Mouse (Mus musculus) liver, postnatal 0 days (tissue): ENCODE results near the gene Rbfox3. TPM values are rescaled to one million over a fixed set of nuclear protein-coding genes. Genes with fewer than 3 reads are reported as not detected.

ENCODE experiments used
- ATAC-seq: fragments of 200-750 bp; cut with Nextera tagmentation; 2 replicates; pipeline ENCODE4 v1.8.0; 2017; ENCODE audit warnings: mild to moderate bottlenecking, moderate library complexity
- DNase-seq: peaks from one replicate; pipeline ENCODE4 v3.0.0-alpha.2; 2016
- H3K27ac ChIP-seq: fragments of 300-500 bp; sonication (generic); 2 replicates; pipeline ENCODE4 v1.5.1; 2014; ENCODE audit warnings: antibody characterized with exemption, moderate library complexity, mild to moderate bottlenecking, low read depth
- H3K27me3 ChIP-seq: fragments of 300-500 bp; sonication (generic); 2 replicates; pipeline ENCODE4 v1.6.1; 2014; ENCODE audit warnings: low read length, control low read depth, mixed read lengths; ENCODE audit not compliant: insufficient read depth
- H3K36me3 ChIP-seq: fragments of 300-500 bp; sonication (generic); replicated peaks from 2 replicates; pipeline ENCODE4 v1.6.1; 2014; ENCODE audit warnings: mild to moderate bottlenecking, control low read depth, low read length, moderate library complexity, mixed read lengths; ENCODE audit not compliant: insufficient read depth
- H3K4me1 ChIP-seq: fragments of 300-500 bp; sonication (generic); 2 replicates; pipeline ENCODE4 v1.6.1; 2014; ENCODE audit warnings: antibody characterized with exemption, mild to moderate bottlenecking, control low read depth; ENCODE audit not compliant: insufficient read depth
- H3K4me2 ChIP-seq: fragments of 300-500 bp; sonication (generic); 2 replicates; pipeline ENCODE4 v1.6.1; 2014; ENCODE audit warnings: low read depth, mild to moderate bottlenecking, low read length, moderate library complexity, mixed read lengths
- H3K4me3 ChIP-seq: fragments of 300-500 bp; sonication (generic); 2 replicates; pipeline ENCODE4 v1.5.1; 2014; ENCODE audit warnings: low read depth, low read length
- H3K9ac ChIP-seq: fragments of 300-500 bp; sonication (generic); replicated peaks from 2 replicates; pipeline ENCODE4 v1.6.1; 2014; ENCODE audit warnings: mild to moderate bottlenecking, moderate library complexity
- H3K9me3 ChIP-seq: fragments of 300-500 bp; sonication (generic); 2 replicates; pipeline ENCODE4 v1.6.1; 2016; ENCODE audit warnings: mild to moderate bottlenecking, control low read depth, low read length, mixed read lengths
- CTCF ChIP-seq: sonication (generic); IDR thresholded peaks from 2 replicates; pipeline ENCODE4 v1.5.1; 2016; ENCODE audit warnings: antibody characterized with exemption, low read depth
- EP300 ChIP-seq: IDR thresholded peaks from 2 replicates; pipeline ENCODE4 v1.6.1; 2016; ENCODE audit warnings: antibody characterized with exemption, low read depth, mild to moderate bottlenecking
- WGBS: fragments of 180-500 bp; shearing (Covaris S2); extraction: QIAGEN DNeasy Blood & Tissue Kit; methylation state at CpG from one replicate; pipeline ENCODE4 v1.1.7; 2014; ENCODE audit not compliant: insufficient replicate concordance; 5-methylcytosine and 5-hydroxymethylcytosine counted together
- polyA plus RNA-seq: library from polyadenylated mRNA; unstranded; fragments of >200 nt; fragmentation: Nextera tagmentation; extraction: Ambion mirVana; gene quantifications from 2 replicates; pipeline ENCODE4 v1.2.1, GENCODE M21; 2015

Gene Rbfox3
- polyA plus RNA-seq, 1 experiment from 2014 or later = 0.73 TPM

DNA sequence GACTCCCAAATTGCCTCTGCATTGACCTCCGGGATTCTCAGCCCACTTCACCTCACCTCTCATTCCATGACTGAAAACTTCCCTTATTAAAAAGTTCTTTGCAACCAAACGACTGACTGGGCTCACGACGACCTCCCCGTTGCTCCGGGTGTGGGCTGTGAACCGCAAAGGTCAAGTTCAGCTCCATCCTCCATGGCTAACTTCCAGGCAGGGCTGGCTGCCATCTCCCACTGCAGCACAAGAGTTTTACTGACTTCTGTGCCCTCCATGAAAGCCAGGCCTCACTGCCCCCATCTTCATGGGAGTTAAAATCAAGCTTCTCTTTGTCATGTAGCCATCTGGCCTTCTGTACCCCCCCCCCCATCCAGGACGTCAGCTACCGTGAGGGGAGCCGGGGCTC lies 273.7 kb downstream of the Rbfox3 start:
- Histone ChIP-seq H3K27me3 (no peaks in the 10 kb centered on the region), H3K36me3 (no peaks in the 10 kb centered on the region), H3K9ac (no peak overlapping the region), H3K4me1 (no peaks in the 10 kb centered on the region), H3K27ac (no peak overlapping the region), H3K9me3 (no peaks in the 10 kb centered on the region), H3K4me3 (no peak overlapping the region), H3K4me2 (no peak overlapping the region)
- DNase-seq (no peak), ATAC-seq (no peak)
- WGBS = 67% methylated on average over 10 of the region's 10 CpGs
- no peak for TF ChIP-seq CTCF
- TF ChIP-seq EP300 = no peak

DNA sequence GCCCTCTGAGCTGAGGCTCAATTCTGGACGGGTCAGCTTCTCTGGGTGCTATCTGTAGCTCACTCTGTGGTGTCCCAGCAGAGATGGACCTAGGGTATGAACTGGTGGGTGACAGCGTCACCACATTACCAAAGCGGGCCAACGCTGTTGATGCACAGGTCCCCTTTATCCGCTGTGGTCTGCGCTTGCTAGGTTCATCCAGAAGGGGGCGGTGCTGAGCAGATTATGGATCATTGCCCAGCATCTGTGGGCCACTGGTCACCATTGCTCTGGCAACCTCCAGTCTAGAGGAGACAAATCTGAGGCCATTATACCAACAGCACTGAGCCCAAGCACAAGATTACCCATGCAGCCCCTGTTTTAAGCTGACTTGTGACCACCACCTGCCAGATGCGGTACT lies 276.8 kb downstream of the Rbfox3 start:
- Histone ChIP-seq H3K4me3 (no peak overlapping the region), H3K9ac (no peak overlapping the region), H3K4me1 (no peaks in the 10 kb centered on the region), H3K27me3 (no peaks in the 10 kb centered on the region), H3K36me3 (no peaks in the 10 kb centered on the region), H3K4me2 (no peak overlapping the region), H3K27ac (no peak overlapping the region), H3K9me3 (no peaks in the 10 kb centered on the region)
- no peak for TF ChIP-seq EP300
- peak; percentile 58 for TF ChIP-seq CTCF
- WGBS = 51% methylated on average over 8 of the region's 8 CpGs
- ATAC-seq (no peak), DNase-seq (peak; percentile 38)

DNA sequence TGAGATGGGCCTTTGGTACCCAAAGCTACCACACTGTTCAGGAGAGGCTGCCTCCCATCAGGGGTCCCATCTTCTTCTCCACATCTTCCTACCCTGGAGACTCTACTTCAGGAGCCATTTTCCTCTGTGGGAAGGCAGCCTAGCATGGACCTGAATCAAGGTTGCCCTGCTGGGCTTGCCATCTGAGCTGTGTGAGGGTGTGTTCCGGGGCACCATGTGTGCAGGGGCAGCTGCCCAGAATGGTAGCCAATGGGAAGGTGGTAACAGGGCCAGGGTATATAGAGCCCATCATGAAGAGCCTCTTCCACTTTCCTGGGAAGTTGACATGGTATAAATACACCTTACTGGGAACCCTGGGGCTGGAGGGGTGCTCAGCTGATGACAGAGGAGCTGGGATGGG lies 281.7 kb downstream of the Rbfox3 start:
- H3K27me3 ChIP-seq = no peaks in the 10 kb centered on the region
- DNase-seq = no peak
- H3K9ac ChIP-seq = no peak overlapping the region
- H3K4me3 ChIP-seq = no peak overlapping the region
- no peak overlapping the region for H3K27ac ChIP-seq
- WGBS = 57% methylated on average over 1 of the region's 1 CpGs
- no peak for ATAC-seq
- no peak for TF ChIP-seq EP300
- no peak for TF ChIP-seq CTCF
- H3K9me3 ChIP-seq = no peaks in the 10 kb centered on the region
- H3K4me1 ChIP-seq = no peaks in the 10 kb centered on the region
- no peaks in the 10 kb centered on the region for H3K36me3 ChIP-seq
- no peak overlapping the region for H3K4me2 ChIP-seq

DNA sequence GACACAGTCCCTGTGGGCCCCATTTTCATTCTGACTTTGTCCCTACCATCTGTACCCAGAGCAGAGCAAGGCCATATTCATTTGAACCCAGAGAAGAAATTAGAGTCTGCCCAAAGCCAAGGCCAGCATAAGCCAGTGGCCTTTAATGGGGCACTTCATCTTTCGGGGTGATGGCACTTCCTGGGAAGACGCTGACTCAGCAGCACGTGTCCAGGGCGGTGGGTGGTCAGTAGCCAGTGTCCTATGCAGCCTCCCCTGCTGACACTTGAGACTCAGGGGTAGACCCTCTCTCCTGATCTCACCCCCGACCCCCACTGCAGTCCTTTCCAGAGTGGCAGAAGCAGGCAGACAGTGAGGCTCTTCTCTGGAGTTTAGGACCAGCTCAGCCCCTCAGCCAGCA lies 283.9 kb downstream of the Rbfox3 start:
- TF ChIP-seq CTCF = no peak
- TF ChIP-seq EP300 = no peak
- H3K36me3 ChIP-seq = no peaks in the 10 kb centered on the region
- H3K4me2 ChIP-seq = no peak overlapping the region
- H3K9me3 ChIP-seq = no peaks in the 10 kb centered on the region
- H3K9ac ChIP-seq = no peak overlapping the region
- no peak overlapping the region for H3K4me3 ChIP-seq
- H3K4me1 ChIP-seq = no peaks in the 10 kb centered on the region
- WGBS = 42% methylated on average over 5 of the region's 5 CpGs
- ATAC-seq = no peak
- no peaks in the 10 kb centered on the region for H3K27me3 ChIP-seq
- DNase-seq = no peak
- H3K27ac ChIP-seq = no peak overlapping the region

DNA sequence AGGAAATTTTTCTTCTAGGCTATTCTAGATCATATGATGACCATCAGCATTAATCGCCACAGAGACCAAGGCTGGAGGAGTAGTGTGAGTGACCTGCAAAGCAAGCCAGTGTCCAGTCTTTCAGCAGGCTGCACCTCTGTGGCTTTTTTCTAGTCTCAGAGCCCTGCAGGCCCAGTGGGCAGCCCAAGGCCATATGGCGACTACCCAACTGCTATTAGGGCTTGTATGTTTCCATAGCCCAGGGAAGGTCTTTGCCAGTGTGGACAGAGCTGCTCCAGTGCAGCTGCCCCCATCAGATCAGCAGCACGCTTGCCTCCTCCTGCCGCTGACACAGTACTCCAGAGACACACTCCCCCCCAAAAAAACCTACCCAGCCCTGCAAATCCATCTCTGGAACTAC lies 290.5 kb downstream of the Rbfox3 start:
- WGBS = 64% methylated on average over 4 of the region's 4 CpGs
- TF ChIP-seq CTCF = no peak
- TF ChIP-seq EP300 = no peak

DNA sequence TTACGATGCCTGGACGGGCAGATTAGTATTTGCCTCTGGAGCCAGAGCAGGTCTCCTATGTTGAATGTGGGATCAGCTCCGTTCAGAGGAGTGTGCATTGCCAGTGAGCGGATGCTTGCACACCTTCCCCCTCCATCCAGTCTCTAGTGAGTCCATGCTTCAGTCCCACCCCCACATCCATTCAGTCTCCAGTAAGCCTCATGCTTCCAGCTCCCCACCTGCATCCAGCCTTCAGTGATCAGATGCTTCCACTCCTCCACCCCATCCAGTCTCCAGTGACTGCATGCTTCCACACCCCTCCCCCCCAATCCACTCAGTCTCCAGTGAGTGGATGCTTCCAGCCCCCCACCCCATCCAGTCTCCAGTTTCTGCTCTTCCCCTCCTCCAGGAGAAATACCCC lies 297.3 kb downstream of the Rbfox3 start:
- no peak overlapping the region for H3K4me3 ChIP-seq
- ATAC-seq (no peak), DNase-seq (no peak)
- no peak overlapping the region for H3K9ac ChIP-seq
- no peak overlapping the region for H3K27ac ChIP-seq
- no peaks in the 10 kb centered on the region for H3K36me3 ChIP-seq
- H3K4me1 ChIP-seq = no peaks in the 10 kb centered on the region
- H3K27me3 ChIP-seq = peaks cover 5% of the 10 kb centered on the region
- no peak overlapping the region for H3K4me2 ChIP-seq
- TF ChIP-seq CTCF (no peak), EP300 (no peak)
- no peaks in the 10 kb centered on the region for H3K9me3 ChIP-seq
- WGBS = 76% methylated on average over 4 of the region's 4 CpGs

More for the DNA sequence above, 290.5 kb downstream of the Rbfox3 start:
- no peak for DNase-seq
- no peak overlapping the region for H3K27ac ChIP-seq
- H3K4me3 ChIP-seq = no peak overlapping the region
- no peak overlapping the region for H3K9ac ChIP-seq
- H3K36me3 ChIP-seq = no peaks in the 10 kb centered on the region
- H3K9me3 ChIP-seq = no peaks in the 10 kb centered on the region
- no peaks in the 10 kb centered on the region for H3K4me1 ChIP-seq
- H3K27me3 ChIP-seq = no peaks in the 10 kb centered on the region
- H3K4me2 ChIP-seq = no peak overlapping the region
- ATAC-seq = no peak

DNA sequence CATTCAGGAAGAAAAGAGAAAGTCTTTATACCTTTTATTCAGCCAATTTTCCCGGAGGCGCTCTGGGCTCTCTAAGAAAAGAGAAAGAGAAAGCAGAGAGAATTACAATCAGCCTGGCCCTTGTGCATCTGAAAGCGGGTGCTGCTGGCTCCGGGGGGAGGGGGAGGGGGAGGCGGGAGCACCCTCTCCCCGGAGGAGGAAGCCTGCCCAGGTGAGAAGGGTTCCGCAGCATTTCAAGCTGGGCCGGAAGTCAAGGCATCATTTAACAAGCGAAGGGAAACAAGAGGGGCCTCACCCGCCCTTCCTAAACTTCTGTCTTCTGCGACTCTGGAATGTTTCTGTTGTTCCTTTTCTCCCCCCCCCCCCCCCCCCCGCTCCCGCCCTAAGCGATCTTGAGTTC lies 301.3 kb downstream of the Rbfox3 start:
- no peak overlapping the region for H3K9ac ChIP-seq
- peaks cover 7% of the 10 kb centered on the region for H3K27me3 ChIP-seq
- no peaks in the 10 kb centered on the region for H3K9me3 ChIP-seq
- no peak for DNase-seq
- H3K27ac ChIP-seq = no peak overlapping the region
- 2% methylated on average over 10 of the region's 14 CpGs for WGBS
- TF ChIP-seq EP300 (no peak), CTCF (no peak)
- no peak overlapping the region for H3K4me3 ChIP-seq
- ATAC-seq = no peak
- no peaks in the 10 kb centered on the region for H3K36me3 ChIP-seq
- peak overlapping the region; percentile 18; the same call in 1 of the 2 replicates for H3K4me2 ChIP-seq
- H3K4me1 ChIP-seq = no peaks in the 10 kb centered on the region
